Mouse (Mus musculus) embryonic facial prominence, embryonic 14.5 days (tissue): ENCODE data around the gene 4833427G06Rik. TPM values are rescaled to one million over a fixed set of nuclear protein-coding genes. Genes with fewer than 3 reads are reported as not detected.

Experiments
- ATAC-seq: fragments of 200-750 bp; cut with Nextera tagmentation; 2 replicates; pipeline ENCODE4 v1.8.0; 2017; ENCODE audit warnings: low read depth, moderate number of reproducible peaks, moderate TSS enrichment
- DNase-seq: peaks from one replicate; pipeline ENCODE4 v3.0.0-alpha.2; 2015; ENCODE audit warnings: low spot score
- H3K27ac ChIP-seq: fragments of 300-500 bp; sonication (generic); replicated peaks from 2 replicates; pipeline ENCODE4 v1.5.1; 2014; ENCODE audit warnings: low read depth, mild to moderate bottlenecking, low read length, moderate library complexity
- H3K27me3 ChIP-seq: fragments of 300-500 bp; sonication (generic); replicated peaks from 2 replicates; pipeline ENCODE4 v1.6.1; 2014; ENCODE audit warnings: low read length; ENCODE audit not compliant: control insufficient read depth, insufficient read depth
- H3K36me3 ChIP-seq: fragments of 300-500 bp; sonication (generic); 2 replicates; pipeline ENCODE4 v1.6.1; 2014; ENCODE audit warnings: low read length, mixed read lengths; ENCODE audit not compliant: control insufficient read depth, insufficient read depth
- H3K4me1 ChIP-seq: fragments of 300-500 bp; sonication (generic); 2 replicates; pipeline ENCODE4 v1.6.1; 2014; ENCODE audit warnings: antibody characterized with exemption, low read length; ENCODE audit not compliant: control insufficient read depth, insufficient read depth
- H3K4me2 ChIP-seq: fragments of 300-500 bp; sonication (generic); 2 replicates; pipeline ENCODE4 v1.6.1; 2014; ENCODE audit warnings: low read depth, mild to moderate bottlenecking, low read length, moderate library complexity, mixed read lengths
- H3K4me3 ChIP-seq: fragments of 300-500 bp; sonication (generic); 2 replicates; pipeline ENCODE4 v1.5.1; 2014; ENCODE audit warnings: low read depth, mild to moderate bottlenecking, low read length
- H3K9ac ChIP-seq: fragments of 300-500 bp; sonication (generic); 2 replicates; pipeline ENCODE4 v1.6.1; 2014; ENCODE audit warnings: low read depth, mild to moderate bottlenecking, low read length, moderate library complexity, mixed read lengths
- H3K9me3 ChIP-seq: fragments of 300-500 bp; sonication (generic); 2 replicates; pipeline ENCODE4 v1.6.1; 2016; ENCODE audit warnings: low read length; ENCODE audit not compliant: control insufficient read depth
- WGBS: fragments of 180-500 bp; shearing (Covaris S2); extraction: QIAGEN DNeasy Blood & Tissue Kit; methylation state at CpG from one replicate; pipeline ENCODE4 v1.1.7; 2014; 5-methylcytosine and 5-hydroxymethylcytosine counted together
- polyA plus RNA-seq: library from polyadenylated mRNA; unstranded; fragments of >200 nt; fragmentation: Nextera tagmentation; extraction: Ambion mirVana; gene quantifications from 2 replicates; pipeline ENCODE4 v1.2.1, GENCODE M21; 2014

4833427G06Rik gene
- polyA plus RNA-seq, 1 experiment from 2014 or later: 5.0 TPM

DNA sequence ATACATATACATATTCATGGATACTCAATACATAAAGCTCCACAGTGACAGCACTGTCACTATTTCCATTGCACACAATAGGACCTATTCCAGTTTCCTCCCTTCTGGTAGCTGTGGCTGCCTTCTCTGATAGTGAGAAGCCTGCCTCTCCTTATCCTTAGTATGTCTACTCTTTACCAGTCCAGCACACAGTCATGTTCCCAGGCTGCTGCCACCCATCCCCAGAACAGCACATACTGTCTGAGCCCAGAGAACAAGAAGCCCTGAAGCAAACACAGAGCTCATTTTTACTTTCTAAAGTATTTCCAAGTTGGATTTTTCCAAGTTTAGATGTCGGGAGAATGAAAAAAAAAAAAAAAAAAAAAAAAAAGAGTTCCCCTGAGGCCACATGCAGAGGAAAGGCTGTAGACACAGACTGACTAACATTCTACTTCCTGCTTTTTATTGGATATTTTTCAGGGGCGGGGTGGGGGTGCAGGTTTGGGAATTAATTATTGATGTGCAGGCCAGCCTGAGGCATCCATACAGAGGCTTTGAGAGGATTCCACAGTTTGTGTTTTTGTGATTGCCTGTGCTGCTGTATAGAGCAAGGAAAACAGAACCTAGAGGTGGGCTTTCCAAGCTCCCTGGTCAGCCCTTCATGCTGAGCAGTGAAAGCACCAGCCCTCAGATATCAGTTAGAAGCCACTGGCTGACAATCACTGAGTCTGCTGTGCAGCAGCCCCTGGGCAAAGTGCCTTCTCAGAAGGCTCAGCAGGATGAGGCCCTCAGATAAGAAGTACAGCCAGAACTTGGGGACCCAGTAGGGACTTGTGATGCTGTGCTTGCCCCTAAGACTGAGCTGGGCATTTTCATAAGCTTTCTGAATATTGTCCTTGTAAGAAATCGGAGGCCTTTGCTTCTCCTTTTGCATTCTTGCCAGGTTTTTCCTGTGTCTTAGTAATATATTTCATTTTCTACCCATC is 45.2 kb downstream of the 4833427G06Rik start:
- Histone ChIP-seq H3K36me3 (no peaks in the 10 kb centered on the region), H3K9me3 (no peaks in the 10 kb centered on the region), H3K4me3 (no peak overlapping the region), H3K9ac (no peak overlapping the region), H3K27me3 (no peaks in the 10 kb centered on the region), H3K4me1 (no peaks in the 10 kb centered on the region), H3K27ac (no peak overlapping the region), H3K4me2 (no peak overlapping the region)
- DNase-seq (no peak), ATAC-seq (no peak)
- 49% methylated on average over 3 of the region's 3 CpGs for WGBS

DNA sequence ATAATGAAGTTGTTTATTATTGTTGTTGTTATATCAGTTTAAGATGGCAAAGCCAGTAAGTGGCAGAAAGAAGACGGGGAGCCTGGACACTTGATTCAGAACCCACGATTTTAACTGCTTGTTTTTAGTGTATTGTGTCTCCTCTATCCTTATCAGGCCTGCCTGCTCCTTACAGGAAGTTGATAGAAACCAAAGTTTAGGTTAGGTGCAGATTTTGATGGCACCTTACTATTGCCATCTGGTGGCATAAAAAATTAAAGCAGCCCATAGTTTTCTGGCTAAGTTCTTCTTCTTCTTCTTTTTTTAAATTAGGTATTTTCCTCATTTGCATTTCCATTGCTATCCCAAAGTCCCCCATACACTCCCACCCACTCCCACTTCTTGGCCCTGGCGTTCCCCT is 49.7 kb downstream of the 4833427G06Rik start:
- no peaks in the 10 kb centered on the region for H3K36me3 ChIP-seq
- ATAC-seq (no peak), DNase-seq (no peak)
- H3K27me3 ChIP-seq: no peaks in the 10 kb centered on the region
- H3K4me3 ChIP-seq: no peak overlapping the region
- no peak overlapping the region for H3K9ac ChIP-seq
- H3K27ac ChIP-seq: no peak overlapping the region
- no peak overlapping the region for H3K4me2 ChIP-seq
- WGBS: 70% methylated on average over 3 of the region's 3 CpGs
- no peaks in the 10 kb centered on the region for H3K9me3 ChIP-seq
- H3K4me1 ChIP-seq: no peaks in the 10 kb centered on the region

- 74% methylated on average over 6 of the region's 6 CpGs for WGBS
- Histone ChIP-seq H3K4me2 (no peak overlapping the region), H3K4me1 (no peaks in the 10 kb centered on the region), H3K27ac (no peak overlapping the region), H3K9ac (no peak overlapping the region), H3K4me3 (no peak overlapping the region), H3K36me3 (no peaks in the 10 kb centered on the region), H3K9me3 (no peaks in the 10 kb centered on the region), H3K27me3 (no peaks in the 10 kb centered on the region)
- no peak for ATAC-seq
- no peak for DNase-seq
These were observed 59.7 kb downstream of the 4833427G06Rik start for GRCm38 (mm10) chr9:51042136-51042535.

DNA sequence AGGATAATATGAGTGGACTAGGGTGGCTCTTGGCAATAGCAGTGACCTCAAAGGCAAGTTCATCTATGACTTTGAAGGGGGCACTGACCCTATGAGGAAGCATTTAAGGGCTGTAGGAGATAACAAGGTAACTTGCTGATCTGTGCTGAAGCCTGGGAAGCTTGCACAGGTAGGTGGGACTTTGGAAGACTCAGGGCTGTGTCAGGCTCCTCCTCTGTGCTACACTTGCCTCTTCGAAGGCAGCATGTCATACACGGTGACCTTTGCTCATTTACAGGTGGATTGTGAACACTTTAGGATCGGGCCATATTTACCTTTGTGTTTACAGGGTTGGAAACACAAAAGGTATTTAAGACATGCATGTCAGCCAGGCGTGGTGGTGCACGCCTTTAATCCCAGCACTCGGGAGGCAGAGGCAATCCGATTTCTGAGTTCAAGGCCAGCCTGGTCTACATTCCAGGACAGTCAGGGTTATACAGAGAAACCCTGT is 60.3 kb downstream of the 4833427G06Rik start:
- Histone ChIP-seq H3K27me3 (no peaks in the 10 kb centered on the region), H3K9ac (no peak overlapping the region), H3K27ac (no peak overlapping the region), H3K4me3 (no peak overlapping the region), H3K9me3 (no peaks in the 10 kb centered on the region), H3K36me3 (no peaks in the 10 kb centered on the region), H3K4me2 (no peak overlapping the region), H3K4me1 (no peaks in the 10 kb centered on the region)
- no peak for DNase-seq
- 93% methylated on average over 7 of the region's 7 CpGs for WGBS
- ATAC-seq: no peak

GRCm38 (mm10) chr9:51032785-51033529 is 68.9 kb downstream of the 4833427G06Rik start:
- DNase-seq: no peak

GRCm38 (mm10) chr9:51032291-51032690 is 69.6 kb downstream of the 4833427G06Rik start:
- Histone ChIP-seq H3K4me2 (no peak overlapping the region), H3K4me3 (no peak overlapping the region), H3K27me3 (no peaks in the 10 kb centered on the region), H3K36me3 (no peaks in the 10 kb centered on the region), H3K9me3 (no peaks in the 10 kb centered on the region), H3K27ac (no peak overlapping the region), H3K4me1 (no peaks in the 10 kb centered on the region), H3K9ac (no peak overlapping the region)
- DNase-seq (no peak), ATAC-seq (no peak)
- WGBS: 56% methylated on average over 8 of the region's 8 CpGs

More at GRCm38 (mm10) chr9:51032785-51033529, 68.9 kb downstream of the 4833427G06Rik start:
- H3K4me1 ChIP-seq: no peaks in the 10 kb centered on the region
- H3K4me3 ChIP-seq: no peak overlapping the region
- H3K27me3 ChIP-seq: no peaks in the 10 kb centered on the region
- H3K36me3 ChIP-seq: no peaks in the 10 kb centered on the region
- H3K27ac ChIP-seq: no peak overlapping the region
- no peaks in the 10 kb centered on the region for H3K9me3 ChIP-seq
- 66% methylated on average over 3 of the region's 3 CpGs for WGBS
- H3K4me2 ChIP-seq: no peak overlapping the region
- no peak overlapping the region for H3K9ac ChIP-seq
- ATAC-seq: no peak

DNA sequence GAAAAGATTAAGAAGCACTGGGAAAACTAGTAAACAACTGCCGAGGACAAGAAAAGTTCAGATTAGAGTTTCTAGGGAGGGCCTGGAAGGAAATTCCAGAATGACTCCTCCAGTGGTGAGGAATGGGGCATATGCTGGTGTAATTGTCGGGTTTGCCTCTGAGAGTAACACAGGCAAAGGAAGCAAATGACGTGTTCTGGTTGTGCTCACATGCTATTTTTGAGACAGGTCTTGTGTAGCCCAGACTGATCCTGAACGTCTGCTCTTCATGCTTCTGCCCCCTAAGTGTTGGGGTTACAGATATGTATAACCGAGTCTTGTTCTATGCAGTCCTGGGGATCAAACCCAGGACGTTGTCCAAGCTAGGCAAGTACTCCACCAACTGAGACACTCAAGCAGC is 70.3 kb downstream of the 4833427G06Rik start:
- Histone ChIP-seq H3K27ac (no peak overlapping the region), H3K9me3 (no peaks in the 10 kb centered on the region), H3K27me3 (no peaks in the 10 kb centered on the region), H3K4me3 (no peak overlapping the region), H3K36me3 (no peaks in the 10 kb centered on the region), H3K4me2 (no peak overlapping the region), H3K4me1 (no peaks in the 10 kb centered on the region), H3K9ac (no peak overlapping the region)
- 69% methylated on average over 6 of the region's 6 CpGs for WGBS
- DNase-seq (no peak), ATAC-seq (no peak)
